Mouse (Mus musculus) megakaryocyte, adult 5-6 weeks (primary cell): Measurements from ENCODE around the gene Mlx. TPM values are rescaled to one million over a fixed set of nuclear protein-coding genes. Genes with fewer than 3 reads are reported as not detected.
A peak's percentile ranks its signal among the peaks of the same experiment; 100 is the strongest.

Experiments
- ATAC-seq: 2 replicates; pipeline ENCODE4 v1.8.0; 2016; ENCODE audit warnings: mild to moderate bottlenecking, inconsistent platforms; ENCODE audit not compliant: poor library complexity, severe bottlenecking
- total RNA-seq, 2 experiments: library from RNA; stranded (forward) in 1 of 2; stranded (reverse) in 1 of 2; fragments of 153-499, 151-499 nt in 1 of 2; fragments of 221-1000, 200-1000 nt in 1 of 2; gene quantifications; 2 replicates each; pipeline versions ENCODE4 v1.2.3 to v1.2.4; 2015 to 2017

Gene Mlx
- total RNA-seq, 2 experiments from 2014 or later = 64.8 to 79.3 TPM

DNA sequence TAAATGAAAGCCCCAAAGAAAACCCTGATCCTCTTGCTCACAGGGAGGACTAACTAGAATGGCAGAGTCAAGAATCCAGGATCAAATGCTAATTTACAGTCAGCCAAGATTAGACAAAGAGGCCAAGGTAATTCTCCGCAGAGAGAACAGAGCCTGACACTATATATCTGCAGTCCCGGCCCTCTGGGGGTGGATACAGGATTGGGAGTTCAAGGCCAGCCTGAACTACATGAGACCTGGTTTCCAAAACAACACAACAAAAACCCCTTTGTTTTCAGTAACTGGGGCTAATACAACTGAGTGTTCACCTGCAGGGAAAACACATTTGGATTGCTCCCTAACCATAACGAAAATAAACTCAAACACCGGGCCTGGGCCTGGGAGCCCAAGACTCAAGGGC is 22.6 kb upstream of the Mlx start:
- ATAC-seq = no peak

DNA sequence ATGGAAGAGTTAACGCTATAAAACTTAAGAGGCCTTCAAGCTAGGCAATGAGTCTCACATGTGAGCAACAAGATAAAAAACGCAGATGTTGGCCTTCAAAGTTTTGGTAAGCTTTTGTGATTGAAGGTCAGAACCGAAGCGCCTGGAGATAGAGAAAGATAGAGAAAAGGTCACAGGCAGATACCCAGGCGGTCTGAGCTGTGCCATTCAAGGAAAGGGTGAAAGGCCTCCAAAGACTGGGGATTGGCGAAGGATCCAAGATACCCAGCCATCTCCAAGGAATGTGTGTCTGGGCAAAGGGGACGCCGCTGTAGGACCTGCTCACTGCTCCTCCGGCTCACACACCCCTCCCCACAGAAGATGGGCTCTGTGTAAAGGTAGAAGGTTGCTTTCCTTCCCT is 22.1 kb upstream of the Mlx start:
- no peak for ATAC-seq

DNA sequence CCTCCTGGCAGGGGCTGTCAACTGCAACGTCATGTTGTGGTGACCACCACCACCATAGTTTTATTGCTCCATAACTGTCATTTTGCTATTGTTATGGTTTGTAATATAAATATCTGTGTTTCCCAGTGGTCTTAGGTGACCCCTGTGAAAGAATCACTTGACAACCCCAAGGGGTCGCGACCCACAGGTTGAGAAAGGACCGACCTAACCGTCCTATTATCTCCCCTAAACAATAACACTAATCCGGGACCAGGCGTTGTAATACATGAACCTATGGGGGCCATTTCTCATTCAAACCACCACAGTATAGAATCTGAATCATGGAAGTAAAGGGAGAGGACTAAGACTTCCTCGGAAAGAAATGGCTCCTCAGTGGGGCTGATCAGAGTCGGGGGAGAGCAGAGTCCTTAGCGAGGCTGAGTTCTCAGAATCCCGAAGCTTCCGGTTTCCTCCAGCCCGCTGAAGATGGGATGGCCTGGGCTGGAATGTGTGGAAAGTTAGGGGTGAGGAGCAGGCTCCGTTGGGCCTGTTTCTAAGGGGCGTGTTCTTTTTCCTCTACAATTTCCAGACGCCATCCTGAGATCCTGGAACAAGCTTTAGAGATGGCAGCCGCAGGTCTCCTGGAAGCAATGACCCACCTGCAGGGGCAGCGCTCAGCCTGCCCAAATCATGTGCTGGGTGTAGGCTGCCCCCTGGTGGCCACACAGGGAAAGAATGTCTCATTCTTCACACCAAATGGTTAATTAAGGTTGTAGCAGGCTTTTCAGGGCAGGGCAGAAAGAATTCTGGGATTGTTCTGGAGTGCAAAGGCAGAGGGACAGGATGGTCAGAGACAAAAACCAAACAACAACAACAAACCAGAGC is 20.3 kb upstream of the Mlx start:
- peak; percentile 49 for ATAC-seq

DNA sequence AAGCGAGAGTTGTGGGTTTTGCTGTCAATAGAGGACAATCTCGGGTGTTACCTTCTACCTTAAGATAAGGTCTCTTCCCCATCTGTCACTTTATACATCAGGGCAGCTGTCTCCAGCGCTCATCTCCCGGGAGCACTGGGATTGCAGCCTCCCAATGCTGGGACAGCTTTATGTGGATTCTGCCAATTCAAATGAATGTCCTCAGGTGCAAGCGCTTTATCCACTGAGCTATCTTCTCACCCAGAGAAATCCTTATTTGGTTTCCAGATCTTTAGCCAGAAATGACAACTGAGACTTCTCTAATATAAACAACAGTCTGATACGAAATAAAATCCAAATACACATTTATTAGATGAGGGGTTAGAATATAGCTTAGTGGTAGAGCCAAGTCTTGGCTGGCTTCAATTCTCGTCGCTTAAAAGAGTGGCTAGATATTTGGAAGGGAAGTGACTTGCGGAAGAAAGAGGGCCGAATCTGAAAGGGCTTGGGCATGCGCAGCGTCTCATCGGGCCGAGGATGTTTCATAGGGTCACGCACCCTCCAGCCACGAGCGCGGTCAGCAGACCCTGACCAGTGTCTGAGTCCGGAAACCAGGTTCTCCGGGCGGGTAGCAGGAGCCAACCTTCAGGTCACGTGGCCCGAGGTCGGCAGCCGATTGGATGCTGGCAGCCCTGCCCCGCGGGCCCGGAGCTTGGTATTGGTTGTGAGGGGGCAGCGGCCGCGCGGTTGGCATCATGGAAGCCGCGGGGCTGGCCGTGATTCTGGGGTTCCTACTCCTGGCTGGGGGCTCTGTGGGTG is 17.5 kb upstream of the Mlx start, which contains the start of gene Naglu:
Naglu (plus strand) TSS at position 622 of the 798 bp plus-strand sequence.
- ATAC-seq = peak; percentile 96

DNA sequence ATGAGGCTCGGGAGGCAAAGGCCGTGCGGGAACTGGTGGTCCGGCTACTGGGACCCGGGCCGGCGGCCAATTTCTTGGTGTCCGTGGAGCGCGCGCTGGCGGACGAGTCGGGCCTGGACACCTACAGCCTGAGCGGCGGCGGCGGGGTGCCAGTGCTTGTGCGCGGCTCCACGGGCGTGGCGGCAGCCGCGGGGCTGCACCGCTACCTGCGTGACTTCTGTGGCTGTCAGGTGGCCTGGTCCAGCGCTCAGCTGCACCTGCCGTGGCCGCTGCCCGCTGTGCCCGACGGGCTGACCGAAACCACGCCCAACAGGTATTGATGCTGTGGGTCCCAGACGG is 16.9 kb upstream of the Mlx start:
- peak; percentile 27; the same call in 1 of the 2 replicates for ATAC-seq

DNA sequence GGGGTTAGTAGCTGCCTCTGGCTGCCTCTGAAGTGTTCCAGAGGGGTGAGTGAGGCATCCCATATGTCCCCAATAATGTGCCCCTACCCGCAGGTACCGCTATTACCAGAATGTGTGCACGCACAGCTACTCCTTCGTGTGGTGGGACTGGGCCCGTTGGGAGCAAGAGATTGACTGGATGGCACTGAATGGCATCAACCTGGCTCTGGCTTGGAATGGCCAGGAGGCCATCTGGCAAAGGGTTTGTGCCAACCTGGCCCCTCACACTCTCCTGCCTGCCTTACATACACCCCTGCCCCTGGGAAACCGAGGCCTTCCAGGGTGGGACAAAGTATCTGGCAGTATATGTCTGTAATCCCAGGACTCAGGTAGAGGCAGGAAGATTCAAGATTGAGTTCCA is 16.1 kb upstream of the Mlx start:
- no peak for ATAC-seq

DNA sequence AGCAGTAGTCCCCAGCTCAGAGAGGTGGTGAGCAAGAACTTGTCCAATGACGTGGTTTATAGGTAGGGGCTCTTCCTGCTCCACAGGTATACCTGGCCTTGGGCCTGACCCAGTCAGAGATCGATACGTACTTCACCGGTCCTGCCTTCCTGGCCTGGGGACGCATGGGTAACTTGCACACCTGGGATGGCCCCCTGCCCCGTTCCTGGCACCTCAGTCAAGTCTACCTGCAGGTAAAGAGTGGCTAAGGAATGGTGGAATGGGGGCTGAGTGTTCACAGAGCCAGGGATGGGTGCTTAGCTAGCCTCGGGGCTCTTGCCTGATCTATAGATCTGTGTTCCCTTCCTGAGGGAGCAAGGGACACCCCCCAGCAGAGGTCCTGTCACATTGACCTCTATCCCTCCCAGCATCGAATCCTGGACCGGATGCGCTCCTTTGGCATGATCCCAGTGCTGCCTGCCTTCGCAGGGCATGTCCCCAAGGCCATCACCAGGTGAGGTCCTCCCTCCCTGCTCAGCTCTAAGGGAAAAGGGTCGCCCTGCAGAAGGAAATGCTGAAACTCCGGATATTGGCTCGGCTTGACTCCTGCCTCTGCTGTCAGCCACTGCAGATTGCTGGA is 15.2 kb upstream of the Mlx start:
- no peak for ATAC-seq

DNA sequence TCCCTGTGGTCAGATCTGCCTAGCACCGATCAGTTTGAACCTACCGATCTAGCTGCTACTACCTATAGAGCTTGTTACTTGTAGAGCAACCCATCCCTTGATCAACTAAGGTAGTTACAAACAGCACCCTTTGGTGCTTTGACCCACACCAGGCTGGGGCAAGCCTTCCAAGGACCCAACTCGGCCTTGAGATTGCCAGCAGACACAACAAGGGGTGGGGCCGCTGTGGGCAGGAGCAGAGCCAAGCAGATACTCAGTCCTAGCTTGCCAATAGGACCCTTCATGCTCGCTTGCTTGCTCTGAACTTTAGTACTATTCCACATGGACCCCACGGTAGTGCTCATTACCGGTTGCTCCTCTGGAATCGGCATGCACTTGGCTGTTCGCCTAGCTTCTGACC is 9.0 kb upstream of the Mlx start, which contains the start of gene Hsd17b1:
Hsd17b1 (plus strand) TSS at position 291 of the 400 bp plus-strand sequence.
- ATAC-seq = no peak

DNA sequence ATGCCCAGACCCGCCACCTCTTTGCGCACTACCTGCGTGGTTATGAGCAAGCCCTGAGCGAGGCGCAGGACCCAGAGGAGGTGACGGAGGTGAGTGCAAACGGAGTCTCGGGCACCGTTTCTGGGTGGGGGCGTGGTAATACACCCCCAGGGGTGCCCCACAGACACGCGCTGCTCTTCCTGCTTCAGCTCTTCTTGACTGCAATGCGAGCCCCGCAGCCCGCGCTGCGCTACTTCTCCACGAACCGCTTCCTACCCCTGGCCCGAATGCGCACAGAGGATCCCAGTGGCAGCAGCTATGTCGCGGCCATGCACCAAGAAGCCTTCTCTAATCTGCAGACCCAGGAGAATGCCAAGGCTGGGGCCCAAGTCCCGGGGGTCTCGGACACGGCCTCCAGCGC is 7.3 kb upstream of the Mlx start:
- ATAC-seq = peak; percentile 22

DNA sequence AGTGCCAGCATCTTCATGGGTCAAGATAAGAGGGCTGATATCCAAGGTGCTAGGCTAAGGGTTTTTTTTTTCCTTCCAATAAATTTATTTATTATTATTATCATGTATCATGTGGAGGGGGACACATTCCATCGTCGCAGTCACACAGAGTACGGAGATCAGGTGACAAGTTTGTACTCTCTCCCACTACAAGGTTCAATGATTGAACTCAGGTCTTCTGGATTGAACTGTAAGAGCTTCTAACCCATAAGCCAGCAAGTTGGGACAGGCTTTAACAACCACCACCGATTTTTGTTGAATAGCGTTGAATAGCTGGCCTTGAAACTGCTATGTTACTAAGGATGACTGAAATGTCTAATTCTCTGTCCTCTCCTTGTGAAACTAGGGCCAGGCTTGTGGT is 6.7 kb upstream of the Mlx start:
- no peak for ATAC-seq

DNA sequence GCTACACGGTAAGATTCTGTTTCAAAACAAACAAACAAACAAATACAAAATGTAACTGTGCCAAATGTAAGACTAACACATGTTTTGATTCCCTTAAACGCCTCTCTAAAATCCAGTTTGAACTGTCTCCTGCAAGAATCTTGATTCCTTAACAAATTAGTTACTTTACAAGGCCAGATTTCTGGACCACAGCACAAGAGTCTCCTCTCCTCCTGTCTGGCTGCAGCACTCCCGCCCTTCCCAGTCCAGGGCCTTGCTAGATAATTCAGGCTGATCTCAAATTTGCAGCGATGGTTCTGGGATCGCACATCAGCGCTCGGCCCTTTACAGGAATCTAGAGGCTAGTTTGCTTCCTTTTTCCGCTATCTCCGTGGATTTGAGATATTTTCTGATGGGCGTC is 5.4 kb upstream of the Mlx start:
- ATAC-seq = 0 out of 2 replicates have a peak, but pooled peaks have one; percentile 1

DNA sequence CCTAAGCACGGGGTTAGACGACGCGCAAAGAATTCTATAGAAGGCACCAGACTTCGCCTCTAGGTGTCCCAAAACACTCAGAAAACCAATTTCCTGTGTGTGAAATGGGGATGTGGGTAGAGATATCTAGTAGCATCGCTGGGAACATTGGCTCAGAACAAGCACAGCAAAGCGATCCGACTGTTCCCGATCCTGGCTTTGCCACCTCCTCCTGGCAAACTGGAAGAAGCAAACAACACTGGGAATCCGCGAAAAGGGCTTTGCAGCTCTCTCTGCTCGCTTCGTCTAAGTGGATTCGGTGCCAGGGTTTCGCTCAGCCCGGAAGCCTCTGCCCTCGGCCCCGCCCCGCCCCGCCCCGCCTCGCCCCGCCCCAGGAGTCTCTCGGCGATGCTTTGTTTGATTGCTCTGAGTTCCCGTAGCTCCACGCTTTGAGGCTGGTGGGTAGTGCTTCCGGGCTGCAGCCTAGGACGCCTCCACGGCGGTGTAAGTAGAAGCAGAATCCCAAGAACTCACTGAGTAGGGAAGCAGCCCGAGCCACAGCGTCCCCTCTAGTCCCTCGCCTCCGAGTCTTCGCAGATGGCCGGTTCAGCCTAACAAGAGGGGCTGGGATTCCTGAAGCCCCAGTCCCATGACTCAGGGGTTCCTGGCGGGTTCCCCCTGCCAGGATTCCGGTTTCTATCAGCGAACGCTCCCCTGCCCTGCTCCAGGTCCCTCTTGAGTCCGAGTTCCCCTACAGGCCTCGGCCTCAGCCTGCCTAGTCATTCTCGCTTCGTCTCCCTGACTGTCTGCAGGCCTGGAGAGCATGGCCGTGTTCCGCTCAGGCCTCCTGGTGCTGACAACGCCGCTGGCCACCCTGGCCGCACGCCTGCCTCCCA is 4.6 kb upstream of the Mlx start, which contains the start of gene Coasy:
Coasy (plus strand) TSS at position 358 of the 875 bp plus-strand sequence.
- peak; percentile 68 for ATAC-seq

DNA sequence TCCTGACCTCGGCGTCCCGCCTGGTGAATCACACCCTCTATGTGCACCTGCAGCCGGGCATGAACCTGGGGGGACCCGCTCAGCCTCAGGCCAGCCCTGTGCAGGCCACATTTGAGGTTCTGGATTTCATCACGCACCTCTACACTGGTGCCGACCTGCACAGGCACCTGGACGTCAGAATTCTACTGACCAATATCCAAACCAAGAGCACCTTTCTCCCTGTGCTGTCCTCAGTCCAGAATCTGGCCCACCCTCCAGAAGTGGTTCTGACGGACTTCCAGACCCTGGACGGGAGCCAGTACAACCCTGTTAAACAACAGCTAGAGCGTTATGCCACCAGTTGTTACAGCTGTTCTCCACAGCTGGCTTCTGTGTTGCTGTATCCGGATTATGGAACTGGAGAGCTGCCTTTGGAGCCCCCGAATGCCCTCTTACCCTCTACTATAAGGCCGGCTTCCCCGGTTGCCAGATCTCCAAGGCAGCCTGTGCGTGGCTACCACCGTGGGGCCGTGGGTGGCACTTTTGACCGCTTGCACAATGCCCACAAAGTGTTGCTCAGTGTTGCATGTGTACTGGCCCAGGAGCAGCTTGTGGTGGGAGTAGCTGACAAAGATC is 3.9 kb upstream of the Mlx start:
- no peak for ATAC-seq

DNA sequence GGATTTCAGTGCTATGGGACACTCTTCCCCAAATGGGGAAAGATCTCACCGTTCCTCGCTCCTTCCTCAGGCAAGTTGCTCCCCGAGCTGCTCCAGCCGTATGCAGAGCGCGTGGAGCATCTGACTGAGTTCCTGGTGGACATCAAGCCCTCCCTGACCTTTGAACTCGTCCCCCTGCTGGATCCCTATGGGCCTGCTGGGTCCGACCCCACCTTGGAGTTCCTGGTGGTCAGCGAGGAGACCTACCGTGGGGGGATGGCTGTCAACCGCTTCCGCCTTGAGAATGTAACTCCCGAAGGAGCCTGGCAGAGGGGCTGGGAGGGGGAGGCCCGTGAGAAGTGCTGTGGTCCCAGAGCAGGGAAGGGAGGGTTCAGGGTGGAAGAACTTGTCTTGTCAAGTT is 2.8 kb upstream of the Mlx start:
- no peak for ATAC-seq

DNA sequence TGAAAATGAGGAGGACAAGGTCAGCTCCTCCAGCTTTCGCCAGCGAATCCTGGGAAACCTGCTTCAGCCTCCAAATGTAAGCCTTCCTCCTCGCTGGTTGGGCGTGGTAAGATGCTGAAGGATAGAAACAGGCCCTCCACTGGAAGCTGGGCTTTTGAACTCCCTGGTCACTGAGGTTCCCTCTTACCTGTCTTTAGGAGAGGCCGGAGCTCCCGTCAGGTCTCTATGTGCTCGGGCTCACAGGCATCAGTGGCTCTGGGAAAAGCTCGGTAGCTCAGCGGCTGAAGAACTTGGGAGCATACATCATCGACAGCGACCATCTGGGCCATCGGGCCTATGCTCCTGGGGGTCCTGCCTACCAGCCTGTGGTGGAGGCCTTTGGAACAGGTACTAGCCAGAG is 2.3 kb upstream of the Mlx start:
- ATAC-seq = no peak

DNA sequence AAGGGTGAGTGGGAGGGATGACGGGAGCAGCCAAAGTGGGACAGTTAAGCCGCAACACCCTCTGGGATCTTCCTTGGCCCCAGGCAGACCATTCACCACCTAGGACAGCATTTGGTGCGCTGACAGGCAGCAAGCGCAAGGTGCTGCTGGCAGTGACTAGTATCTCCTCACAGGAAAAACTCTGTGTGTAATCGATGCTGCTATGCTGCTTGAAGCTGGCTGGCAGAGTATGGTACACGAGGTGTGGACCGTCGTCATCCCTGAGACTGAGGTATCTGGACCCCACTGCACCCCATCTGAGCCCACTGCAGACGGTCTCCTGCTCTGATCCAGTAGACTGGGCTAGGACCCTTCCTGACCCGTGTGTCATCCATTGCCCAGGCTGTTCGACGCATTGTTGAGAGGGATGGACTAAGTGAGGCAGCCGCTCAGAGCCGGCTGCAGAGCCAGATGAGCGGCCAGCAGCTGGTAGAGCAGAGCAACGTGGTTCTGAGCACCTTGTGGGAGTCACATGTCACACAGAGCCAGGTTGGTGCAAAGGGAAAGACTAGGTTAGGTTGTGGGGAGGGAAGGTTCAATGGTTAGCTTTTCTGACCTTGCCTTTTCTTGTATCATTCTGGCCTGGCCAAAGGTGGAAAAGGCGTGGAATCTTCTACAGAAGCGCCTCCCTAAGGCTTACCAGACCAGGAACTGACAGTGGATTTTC is 1.3 kb upstream of the Mlx start:
- no peak for ATAC-seq

DNA sequence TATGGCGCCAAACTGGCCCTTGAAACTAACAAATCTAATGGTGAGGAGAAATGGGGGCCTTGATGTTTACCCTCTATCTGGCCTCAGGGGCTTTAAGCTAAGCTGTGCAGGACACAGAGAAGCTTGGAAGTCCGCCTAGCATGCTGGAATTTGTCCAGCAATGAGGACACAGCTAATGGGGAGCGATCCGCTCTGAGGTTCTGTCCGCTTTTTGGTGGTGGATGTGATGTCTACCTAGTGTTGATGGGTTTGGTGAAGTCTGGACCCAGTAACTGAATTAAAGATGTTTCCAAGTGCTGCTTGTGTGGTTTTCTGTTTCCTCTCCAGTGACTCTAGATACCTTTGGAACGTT is 778 bp upstream of the Mlx start:
- no peak for ATAC-seq

DNA sequence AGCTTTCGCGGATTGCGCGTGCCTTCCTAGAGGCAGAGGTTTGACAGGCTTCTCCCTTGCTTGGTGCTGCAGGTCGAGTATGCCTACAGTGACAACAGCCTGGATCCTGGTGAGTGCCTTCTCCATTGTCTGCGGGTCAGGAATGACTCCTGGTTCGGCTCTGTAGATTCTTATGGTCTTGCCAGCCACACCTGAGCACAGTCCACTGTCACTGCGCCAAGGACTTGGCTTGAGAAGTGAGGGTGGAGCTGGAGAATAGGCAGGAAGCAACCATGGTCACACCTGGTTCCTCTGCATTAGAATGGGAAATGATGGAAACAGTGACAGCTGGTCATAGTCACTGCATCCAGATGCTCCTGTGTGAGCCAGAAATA is 592 bp downstream of the Mlx start:
- ATAC-seq = no peak

DNA sequence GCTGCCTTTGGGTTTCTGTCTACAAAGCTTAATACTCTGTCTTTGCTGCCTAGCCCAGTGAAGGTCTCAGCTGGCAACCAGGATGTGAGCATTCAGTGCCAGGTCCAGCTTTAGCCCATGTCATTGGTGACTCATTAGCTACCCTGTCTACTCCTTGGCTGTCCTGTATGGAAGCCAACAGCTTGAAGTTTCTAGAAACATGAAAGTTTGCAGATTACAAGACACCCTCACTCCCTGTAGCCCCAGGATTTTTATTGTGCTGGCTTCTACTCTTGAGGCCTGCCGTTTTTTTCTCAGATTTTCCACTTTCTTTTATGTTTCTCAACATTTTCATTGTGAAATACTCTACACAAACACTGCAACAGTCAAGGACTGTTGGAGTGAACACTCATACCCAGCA is 2.9 kb downstream of the Mlx start:
- no peak for ATAC-seq

DNA sequence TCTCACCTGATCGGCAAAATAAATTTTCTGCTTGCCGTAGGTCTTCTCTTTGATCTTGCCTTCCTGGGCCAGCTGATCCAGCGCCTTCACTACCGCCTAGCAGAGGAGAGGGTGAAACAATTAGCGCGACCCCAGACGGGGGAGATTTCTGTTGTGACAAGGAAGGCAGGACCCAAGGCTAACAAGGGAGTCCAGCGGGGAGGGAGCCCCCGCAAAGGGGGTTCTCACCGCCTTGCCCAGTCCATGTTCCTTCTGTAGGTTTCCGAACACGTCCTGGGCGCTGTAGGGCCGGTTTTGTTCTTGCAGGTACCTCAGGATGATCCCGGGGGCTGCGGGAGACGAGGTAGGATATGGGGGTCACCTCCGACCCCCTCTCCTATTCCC is 7.8 kb downstream of the Mlx start:
- peak; percentile 16 for ATAC-seq
